Mouse (Mus musculus) erythroblast, embryonic 14.5 days (primary cell): ENCODE measurements around the gene Lysmd3.

ENCODE experiments used
- GATA1 ChIP-seq: IDR thresholded peaks from 2 replicates; pipeline ENCODE4 v1.6.1; 2012; ENCODE audit warnings: low read length, inconsistent platforms, mixed read lengths
- TAL1 ChIP-seq: IDR thresholded peaks from 3 replicates; pipeline ENCODE4 v1.6.1; 2012; ENCODE audit warnings: low read length, inconsistent platforms, mixed read lengths

DNA sequence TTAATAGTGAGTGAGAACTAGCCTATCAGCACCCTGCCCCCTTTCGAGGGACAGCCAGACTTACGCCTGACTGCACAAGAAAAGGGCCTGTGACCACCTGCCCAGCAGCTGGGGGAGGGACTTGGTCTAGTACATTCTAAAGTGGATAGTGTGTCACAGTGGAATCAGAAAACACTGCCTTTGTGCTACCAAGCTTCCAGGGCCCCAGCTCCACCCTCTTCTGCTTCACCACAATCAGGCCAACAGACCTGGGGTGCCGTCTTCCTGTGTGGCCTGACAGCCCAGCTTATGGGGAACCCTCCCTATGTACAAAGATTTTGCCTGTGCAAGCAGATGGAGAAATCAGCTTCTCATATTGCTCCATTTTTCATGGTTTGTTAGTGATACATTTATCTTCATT lies 28.1 kb upstream of the Lysmd3 start:
- TF ChIP-seq TAL1: no peak
- TF ChIP-seq GATA1: no peak
